Mouse (Mus musculus) CH12.LX (cell line): ENCODE measurements around the gene Gsta4. TPM values are rescaled to one million over a fixed set of nuclear protein-coding genes. Genes with fewer than 3 reads are reported as not detected.

Source experiments
- DNase-seq: peaks from one replicate; pipeline ENCODE4 v3.0.0-alpha.2; 2013; ENCODE audit errors: extremely low read depth
- H3K27ac ChIP-seq: 2 replicates; pipeline ENCODE4 v1.5.1; 2012; ENCODE audit warnings: low read depth, mild to moderate bottlenecking, control low read depth, moderate library complexity; ENCODE audit not compliant: insufficient read depth
- H3K27me3 ChIP-seq: replicated peaks from 2 replicates; pipeline ENCODE3; 2012; ENCODE audit warnings: inconsistent platforms
- H3K36me3 ChIP-seq, 2 experiments: replicated peaks in 1 of 2; 2 replicates each; pipeline versions ENCODE3 to v1.6.1; 2012; ENCODE audit warnings: inconsistent platforms in 1 of 2, low read length in 1 of 2, mild to moderate bottlenecking in 1 of 2, mixed read lengths in 1 of 2, moderate library complexity in 1 of 2; ENCODE audit not compliant: control insufficient read depth in 1 of 2, insufficient read depth in 1 of 2
- H3K4me1 ChIP-seq, 2 experiments: 2 replicates each; pipeline ENCODE4 v1.6.1; 2012; ENCODE audit warnings: inconsistent platforms in 1 of 2, moderate library complexity in 1 of 2; ENCODE audit not compliant: insufficient read depth in 2 of 2, control insufficient read depth in 1 of 2
- H3K4me2 ChIP-seq: 2 replicates; pipeline ENCODE4 v1.6.1; 2012; ENCODE audit warnings: low read depth, mild to moderate bottlenecking, control low read depth; ENCODE audit not compliant: poor library complexity, insufficient read depth, severe bottlenecking
- H3K4me3 ChIP-seq, 3 experiments: fragments of 150-350 bp in 1 of 3; sonication (generic) in 1 of 3; replicated peaks in 1 of 3; 2 replicates each; pipeline versions ENCODE3 to v1.5.1; 2011 to 2012; ENCODE audit warnings: low read depth in 2 of 3, low read length in 2 of 3, mild to moderate bottlenecking in 2 of 3, moderate library complexity in 2 of 3, control low read depth in 1 of 3, improper control_type of control experiment in 1 of 3, inconsistent platforms in 1 of 3, mixed read lengths in 1 of 3; ENCODE audit not compliant: poor library complexity in 1 of 3
- H3K79me2 ChIP-seq: replicated peaks from 2 replicates; pipeline ENCODE4 v1.6.1; 2012; ENCODE audit warnings: mild to moderate bottlenecking, moderate library complexity; ENCODE audit not compliant: control insufficient read depth, poor library complexity, insufficient read depth, severe bottlenecking; ENCODE audit errors: extremely low read depth
- H3K9ac ChIP-seq: 2 replicates; pipeline ENCODE4 v1.6.1; 2012; ENCODE audit warnings: low read depth, mild to moderate bottlenecking, control low read depth, moderate library complexity; ENCODE audit not compliant: insufficient read depth
- H3K9me3 ChIP-seq: replicated peaks from 2 replicates; pipeline ENCODE3; 2012; ENCODE audit warnings: low read length, inconsistent platforms, mixed read lengths
- CHD1 ChIP-seq: IDR thresholded peaks from 2 replicates; pipeline ENCODE4 v1.6.1; 2012; ENCODE audit warnings: low read depth, low read length, improper control_type of control experiment, inconsistent platforms
- CHD2 ChIP-seq: IDR thresholded peaks from 2 replicates; pipeline ENCODE4 v1.6.1; 2011; ENCODE audit warnings: low read length, improper control_type of control experiment
- CTCF ChIP-seq, 2 experiments: IDR thresholded peaks in 1 of 2; conservative IDR thresholded peaks in 1 of 2; 2 replicates each; pipeline ENCODE4 v1.5.1; 2011 to 2012; ENCODE audit warnings: low read depth in 2 of 2, low read length in 2 of 2, improper control_type of control experiment in 1 of 2, inconsistent platforms in 1 of 2, mild to moderate bottlenecking in 1 of 2, moderate library complexity in 1 of 2
- ELF1 ChIP-seq: IDR thresholded peaks from 2 replicates; pipeline ENCODE4 v1.6.1; 2014; ENCODE audit warnings: low read depth, mild to moderate bottlenecking, inconsistent platforms, low read length, improper control_type of control experiment
- GABPA ChIP-seq: IDR thresholded peaks from 2 replicates; pipeline ENCODE4 v1.6.1; 2012; ENCODE audit warnings: low read depth, low read length, improper control_type of control experiment, inconsistent platforms; ENCODE audit not compliant: insufficient replicate concordance
- HCFC1 ChIP-seq: IDR thresholded peaks from 2 replicates; pipeline ENCODE4 v1.6.1; 2012; ENCODE audit warnings: low read depth, mild to moderate bottlenecking, inconsistent platforms, low read length, improper control_type of control experiment
- JUN ChIP-seq: IDR thresholded peaks from 2 replicates; pipeline ENCODE4 v1.6.1; 2011; ENCODE audit warnings: low read depth, mild to moderate bottlenecking, low read length, improper control_type of control experiment, moderate library complexity; ENCODE audit not compliant: insufficient read depth
- JUND ChIP-seq: conservative IDR thresholded peaks from 2 replicates; pipeline ENCODE4 v1.6.1; 2011; ENCODE audit warnings: low read depth, low read length, improper control_type of control experiment
- KAT2A ChIP-seq: IDR thresholded peaks from 2 replicates; pipeline ENCODE4 v1.6.1; 2012; ENCODE audit warnings: low read length, improper control_type of control experiment, inconsistent platforms; ENCODE audit not compliant: insufficient replicate concordance
- MAFK ChIP-seq: IDR thresholded peaks from 2 replicates; pipeline ENCODE4 v1.6.1; 2011; ENCODE audit warnings: low read length, improper control_type of control experiment; ENCODE audit not compliant: insufficient replicate concordance
- NELFE ChIP-seq: IDR thresholded peaks from 2 replicates; pipeline ENCODE4 v1.6.1; 2011; ENCODE audit warnings: low read depth, low read length, improper control_type of control experiment
- POLR2A ChIP-seq: IDR thresholded peaks from 2 replicates; pipeline ENCODE4 v1.6.1; 2011; ENCODE audit warnings: low read depth, mild to moderate bottlenecking, improper control_type of control experiment, low read length
- RAD21 ChIP-seq: IDR thresholded peaks from 2 replicates; pipeline ENCODE4 v1.6.1; 2011; ENCODE audit warnings: low read depth, mild to moderate bottlenecking, low read length, improper control_type of control experiment, moderate library complexity
- RCOR1 ChIP-seq: conservative IDR thresholded peaks from 2 replicates; pipeline ENCODE4 v1.6.1; 2012; ENCODE audit warnings: low read depth, mild to moderate bottlenecking, inconsistent platforms, low read length, improper control_type of control experiment
- SIN3A ChIP-seq: IDR thresholded peaks from 2 replicates; pipeline ENCODE4 v1.6.1; 2012; ENCODE audit warnings: low read length, improper control_type of control experiment, inconsistent platforms
- SMC3 ChIP-seq: IDR thresholded peaks from 2 replicates; pipeline ENCODE4 v1.6.1; 2011; ENCODE audit warnings: low read depth, low read length, improper control_type of control experiment
- TBP ChIP-seq: conservative IDR thresholded peaks from 2 replicates; pipeline ENCODE4 v1.6.1; 2011; ENCODE audit warnings: low read depth, low read length, improper control_type of control experiment
- USF2 ChIP-seq: conservative IDR thresholded peaks from 2 replicates; pipeline ENCODE4 v1.6.1; 2011; ENCODE audit warnings: low read depth, low read length, improper control_type of control experiment
- ZKSCAN1 ChIP-seq: IDR thresholded peaks from 2 replicates; pipeline ENCODE4 v1.6.1; 2012; ENCODE audit warnings: low read depth, inconsistent platforms, low read length, improper control_type of control experiment, borderline replicate concordance
- ZMIZ1 ChIP-seq: IDR thresholded peaks from 2 replicates; pipeline ENCODE4 v1.6.1; 2012; ENCODE audit warnings: low read depth, mild to moderate bottlenecking, inconsistent platforms, low read length, improper control_type of control experiment
- dilution Hi-C: fragments of 300-500 bp; cut with MboI; formaldehyde crosslinking; loops from 2 replicates; pipeline ENCODE4 v1.14.3; 2020; ENCODE audit warnings: low sequenced_read_pairs; ENCODE audit not compliant: extremely low pct_unique_long_range_greater_than_20kb, extremely low pct_ligation_motif_present
- in situ Hi-C: fragments of 300-500 bp; cut with MboI; formaldehyde crosslinking; loops from 3 replicates; pipeline ENCODE4 v1.14.3; 2019; ENCODE audit warnings: low sequenced_read_pairs, low pct_ligation_motif_present, low pct_unique_long_range_greater_than_20kb, mixed read lengths
- polyA plus RNA-seq: library from polyadenylated mRNA; unstranded; fragments of >175 nt; gene quantifications from 2 replicates; pipeline ENCODE4 v1.2.1, GENCODE M21; 2012; ENCODE audit warnings: low read depth; ENCODE audit not compliant: insufficient read length
- total RNA-seq, 2 experiments: library from RNA; depleted of rRNA; stranded (reverse); fragments of 300-350 nt in 1 of 2; fragments of >200 nt in 1 of 2; gene quantifications; 2 replicates each; pipeline ENCODE4 v1.2.3; 2012 to 2014

The Gsta4 gene
- total and polyA plus RNA-seq, 3 experiments: 0.47 to 0.85 TPM; not detected in 1

GRCm38 (mm10) chr9:78179071-78179470, 3.5 kb upstream of the Gsta4 start:
- Histone ChIP-seq H3K9ac (no peak overlapping the region), H3K36me3 (no peaks in the 10 kb centered on the region), H3K79me2 (no peaks in the 10 kb centered on the region), H3K4me1 (peaks cover 3 to 9% of the 10 kb centered on the region in 2 experiments; a peak in 3 of 4 replicates), H3K27me3 (no peaks in the 10 kb centered on the region), H3K9me3 (no peaks in the 10 kb centered on the region), H3K4me2 (no peak overlapping the region), H3K27ac (no peak overlapping the region), H3K4me3 (no peak overlapping the region)
- TF ChIP-seq CTCF (conservative IDR thresholded peaks at IDR 0.05 in 1 of 2, IDR thresholded peaks at IDR 0.05 in 1 of 2; ENCODE audit: low read depth in 2 of 2, low read length in 2 of 2) (peak in 1 of 2 experiments; percentile 17; a peak in 1 of 4 replicates), CHD2 (no peak)
- no peak for DNase-seq
- in situ Hi-C loops (no loop called here), dilution Hi-C loops (no loop called here)

- Histone ChIP-seq H3K4me3 (no peak overlapping the region), H3K79me2 (no peaks in the 10 kb centered on the region), H3K4me2 (no peak overlapping the region), H3K27me3 (no peaks in the 10 kb centered on the region), H3K4me1 (no peaks in the 10 kb centered on the region), H3K9me3 (no peaks in the 10 kb centered on the region), H3K9ac (no peak overlapping the region), H3K27ac (no peak overlapping the region), H3K36me3 (no peaks in the 10 kb centered on the region)
- DNase-seq: no peak
- dilution Hi-C loops: no loop called here
- TF ChIP-seq USF2 (no peak), ZKSCAN1 (no peak), RCOR1 (no peak)
- in situ Hi-C loops: no loop called here
Measured at GRCm38 (mm10) chr9:78185686-78186085, 3.1 kb downstream of the Gsta4 start.

GRCm38 (mm10) chr9:78188910-78189309, 6.3 kb downstream of the Gsta4 start:
- Histone ChIP-seq H3K4me3 (no peak overlapping the region), H3K79me2 (no peaks in the 10 kb centered on the region), H3K9ac (no peak overlapping the region), H3K4me2 (no peak overlapping the region), H3K36me3 (no peaks in the 10 kb centered on the region), H3K27me3 (no peaks in the 10 kb centered on the region), H3K4me1 (peaks cover 0 to 5% of the 10 kb centered on the region in 2 experiments; a peak in 1 of 4 replicates), H3K27ac (no peak overlapping the region), H3K9me3 (no peaks in the 10 kb centered on the region)
- in situ Hi-C loops (no loop called here), dilution Hi-C loops (no loop called here)
- no peak for TF ChIP-seq ELF1
- TF ChIP-seq CHD2: no peak
- TF ChIP-seq CHD1: no peak
- TF ChIP-seq RAD21: no peak
- TF ChIP-seq JUN: no peak
- TF ChIP-seq KAT2A: no peak
- no peak for TF ChIP-seq HCFC1
- no peak for TF ChIP-seq RCOR1
- TF ChIP-seq NELFE: no peak
- TF ChIP-seq SMC3: no peak
- TF ChIP-seq ZKSCAN1: no peak
- TF ChIP-seq JUND: no peak
- no peak for TF ChIP-seq MAFK
- no peak for TF ChIP-seq ZMIZ1
- no peak for TF ChIP-seq SIN3A
- TF ChIP-seq GABPA: no peak
- TF ChIP-seq TBP: no peak
- no peak for TF ChIP-seq POLR2A
- DNase-seq: no peak
